Mouse (Mus musculus): ENCODE data around the gene Lrp3. TPM values are rescaled to one million over a fixed set of nuclear protein-coding genes. Genes with fewer than 3 reads are reported as not detected.
"Not testable (repeated sequence)": the region's sequence is repeated elsewhere in the genome, so short reads cannot be mapped to it uniquely, and the experiment has no call there.

Gene Lrp3
- not detected in 2 replicates for total RNA-seq (2015; ENCODE audit: low replicate concordance)
- not detected in 2 replicates for total RNA-seq (2017; ENCODE audit: low replicate concordance)

DNA sequence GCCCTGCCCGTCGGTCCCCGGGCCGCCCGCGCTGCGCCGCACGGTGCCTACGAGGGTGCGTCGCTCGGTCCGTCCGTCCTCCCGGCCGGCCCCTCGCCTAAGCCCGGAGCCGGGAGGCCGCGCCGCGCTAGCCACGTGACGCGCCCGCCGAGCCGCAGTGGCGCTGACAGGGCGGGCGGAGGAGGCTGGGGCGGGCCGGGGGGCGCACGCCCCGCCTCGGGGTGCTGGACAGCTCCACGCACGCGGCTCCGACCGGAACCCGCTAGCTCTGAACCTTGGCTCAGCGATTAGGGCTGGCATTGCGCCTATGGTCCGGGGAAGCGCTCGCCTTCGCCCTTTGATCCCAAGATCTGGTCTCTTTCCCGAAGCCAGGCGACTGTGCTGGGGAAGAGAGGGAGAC is at the start of gene Lrp3:
Lrp3 (minus strand) TSS at position 274 of the 400 bp plus-strand sequence.
- no peak for ATAC-seq (replicated peaks; ENCODE audit: low FRiP score, poor library complexity, severe bottlenecking)

GRCm38 (mm10) chr7:35264746-35265145 is 49.4 kb upstream of the Lrp3 start:
- ATAC-seq (replicated peaks; ENCODE audit: low FRiP score, poor library complexity, severe bottlenecking) = no peak

DNA sequence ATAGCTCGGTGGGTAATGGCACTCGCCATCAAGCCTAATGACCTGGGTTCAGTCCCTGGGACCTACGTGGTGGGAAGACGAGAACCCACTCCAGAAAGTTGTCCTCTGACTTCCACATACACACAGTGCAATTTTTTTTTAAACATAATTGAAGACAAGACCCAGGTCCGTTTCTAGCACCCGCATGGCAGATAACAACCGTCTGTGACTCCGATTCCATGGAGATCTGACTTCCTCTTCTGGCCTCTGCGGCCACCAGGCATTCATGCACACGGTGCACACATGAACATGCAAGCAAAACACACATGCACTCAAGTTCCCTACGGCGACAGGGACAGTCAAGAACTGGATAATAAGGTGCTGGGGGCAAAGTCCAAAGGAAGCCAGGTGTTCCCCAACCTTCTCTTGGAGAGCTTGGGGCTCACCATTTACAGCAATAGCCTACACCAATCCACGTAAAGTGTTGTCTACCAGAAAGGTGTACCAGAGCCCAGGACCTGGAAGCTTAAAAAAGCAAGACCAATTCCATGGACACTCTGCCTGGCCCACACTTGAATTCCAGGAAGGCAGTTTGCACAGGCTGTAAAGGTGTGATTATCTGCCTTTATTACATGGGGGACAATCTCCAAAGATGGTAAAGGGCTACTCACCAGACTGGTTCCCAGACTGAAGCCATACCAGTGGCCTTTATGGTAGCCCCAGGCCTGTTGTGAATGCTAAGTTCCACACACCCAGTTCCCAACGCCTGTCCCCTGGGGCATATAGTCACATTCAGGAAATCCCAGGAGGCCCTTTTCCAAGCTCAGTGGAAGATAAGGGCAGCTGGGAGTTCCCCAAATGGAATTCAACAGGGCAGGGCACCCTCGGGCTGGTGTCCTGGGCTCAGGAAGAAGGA is 48.5 kb upstream of the Lrp3 start:
- ATAC-seq (replicated peaks; ENCODE audit: low FRiP score, poor library complexity, severe bottlenecking) = no peak

- ATAC-seq (replicated peaks; ENCODE audit: low FRiP score, poor library complexity, severe bottlenecking) = no peak
Observed at GRCm38 (mm10) chr7:35259384-35259783, 44.1 kb upstream of the Lrp3 start.

DNA sequence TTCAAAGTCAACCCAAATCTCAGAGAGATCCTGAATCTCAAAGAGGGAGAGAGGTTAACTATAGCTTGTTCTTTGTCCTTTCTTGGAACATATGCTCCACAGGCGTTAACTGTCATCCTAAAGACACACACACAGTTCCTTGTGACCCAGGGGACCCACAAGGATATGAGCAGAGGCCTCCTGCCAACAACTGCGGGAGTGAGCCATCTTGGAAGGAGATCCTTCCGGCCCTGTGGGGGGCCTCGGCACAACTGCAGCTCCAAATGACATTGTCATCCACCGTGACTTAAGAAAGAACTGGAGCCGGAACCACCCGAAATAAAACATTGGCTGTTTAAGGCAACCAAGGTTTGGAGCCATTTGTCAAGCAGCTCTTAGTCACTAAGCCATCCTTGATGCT is 43.0 kb upstream of the Lrp3 start:
- ATAC-seq (replicated peaks; ENCODE audit: low FRiP score, poor library complexity, severe bottlenecking) = no peak

DNA sequence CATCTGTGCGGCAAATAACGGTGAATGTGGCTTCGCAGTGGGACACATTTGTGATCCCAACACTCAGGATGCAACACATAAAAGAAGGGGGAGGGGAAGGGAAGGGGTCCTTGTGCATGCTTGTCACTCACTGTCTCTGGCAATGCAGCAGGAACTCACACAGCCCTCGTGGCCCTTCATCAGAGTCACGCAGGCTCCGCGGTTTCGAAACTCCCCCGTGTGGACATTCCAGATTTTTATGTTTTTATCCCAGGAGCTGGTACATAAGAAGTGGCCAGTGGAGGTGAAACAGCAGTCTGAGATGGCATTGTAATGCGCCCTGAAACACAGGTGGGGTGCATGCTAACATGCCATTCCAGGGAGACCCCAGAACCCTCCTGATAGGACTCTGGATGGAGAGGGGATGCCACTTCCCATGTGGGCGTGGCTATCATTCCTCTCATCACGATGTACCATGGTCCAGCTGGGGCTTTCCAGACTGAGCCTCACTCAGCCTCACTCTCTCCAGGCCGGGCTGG is 36.8 kb upstream of the Lrp3 start:
- ATAC-seq (replicated peaks; ENCODE audit: low FRiP score, poor library complexity, severe bottlenecking) = no peak

GRCm38 (mm10) chr7:35237935-35238334 is 22.6 kb upstream of the Lrp3 start:
- not testable (repeated sequence) for ATAC-seq (replicated peaks; ENCODE audit: low FRiP score, poor library complexity, severe bottlenecking)

GRCm38 (mm10) chr7:35235308-35235707 is 20.0 kb upstream of the Lrp3 start:
- ATAC-seq (replicated peaks; ENCODE audit: low FRiP score, poor library complexity, severe bottlenecking) = no peak

GRCm38 (mm10) chr7:35234361-35235245 is 19.3 kb upstream of the Lrp3 start:
- ATAC-seq (replicated peaks; ENCODE audit: low FRiP score, poor library complexity, severe bottlenecking) = peak; percentile 93

DNA sequence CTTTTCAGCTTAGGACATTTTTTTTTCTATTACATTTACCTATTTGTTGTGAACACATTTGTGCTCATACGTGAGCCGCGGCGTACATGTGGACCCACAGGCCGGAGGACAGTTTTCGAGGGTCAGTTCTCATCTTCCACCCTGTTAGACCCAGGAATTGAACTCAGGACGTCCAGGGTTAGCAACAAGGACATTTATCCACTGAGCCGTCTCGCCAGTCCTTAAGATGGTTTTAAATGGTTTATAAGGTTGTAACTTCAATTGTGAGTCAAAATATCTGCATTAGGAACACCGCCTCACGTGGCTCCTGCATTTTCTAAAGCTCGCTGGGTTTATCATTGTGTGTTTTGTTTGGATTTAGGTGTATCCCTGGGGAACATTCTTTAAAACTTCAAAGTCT is 18.6 kb upstream of the Lrp3 start:
- ATAC-seq (replicated peaks; ENCODE audit: low FRiP score, poor library complexity, severe bottlenecking) = no peak

DNA sequence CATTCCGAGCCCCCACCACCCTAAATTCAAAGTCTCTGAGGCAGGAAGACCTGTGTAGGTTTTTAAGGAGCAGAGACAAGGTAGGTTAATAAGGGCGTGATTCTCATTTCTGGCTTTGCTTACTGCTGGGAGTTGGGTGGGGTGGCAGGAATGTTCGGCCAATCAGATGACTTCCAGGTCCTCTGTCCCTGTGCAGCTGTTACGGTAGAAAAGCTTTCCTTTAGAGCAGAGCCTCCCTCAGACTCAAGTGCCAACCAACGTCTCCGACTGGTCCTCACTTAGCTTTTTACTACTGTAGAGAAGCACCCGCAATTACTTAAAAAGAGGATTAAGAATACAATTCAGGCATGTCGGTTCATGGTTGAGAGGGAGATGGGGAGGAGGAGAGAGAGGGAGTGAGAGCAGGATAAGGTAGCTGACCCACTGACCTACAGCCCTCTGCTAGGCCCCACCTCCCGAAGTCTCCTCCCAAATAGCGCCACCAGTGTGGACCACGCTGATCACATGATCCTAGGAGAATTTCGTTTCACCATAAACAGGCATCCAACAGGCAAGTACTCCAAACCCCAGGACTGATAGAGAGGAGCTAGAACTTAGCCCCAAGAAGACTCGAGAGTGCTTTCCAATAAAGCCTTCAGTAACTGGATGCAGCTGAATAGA is 17.6 kb upstream of the Lrp3 start:
- ATAC-seq (replicated peaks; ENCODE audit: low FRiP score, poor library complexity, severe bottlenecking) = no peak

- no peak for ATAC-seq (replicated peaks; ENCODE audit: low FRiP score, poor library complexity, severe bottlenecking)
Observed at GRCm38 (mm10) chr7:35230333-35230732, 15.0 kb upstream of the Lrp3 start.

GRCm38 (mm10) chr7:35220694-35221365 is 5.5 kb upstream of the Lrp3 start:
- ATAC-seq (replicated peaks; ENCODE audit: low FRiP score, poor library complexity, severe bottlenecking) = no peak

- no peak for ATAC-seq (replicated peaks; ENCODE audit: low FRiP score, poor library complexity, severe bottlenecking)
Observed at GRCm38 (mm10) chr7:35215731-35216130, 433 bp upstream of the Lrp3 start.

- no peak for ATAC-seq (replicated peaks; ENCODE audit: low FRiP score, poor library complexity, severe bottlenecking)
Observed at GRCm38 (mm10) chr7:35214442-35215222, 666 bp downstream of the Lrp3 start.

DNA sequence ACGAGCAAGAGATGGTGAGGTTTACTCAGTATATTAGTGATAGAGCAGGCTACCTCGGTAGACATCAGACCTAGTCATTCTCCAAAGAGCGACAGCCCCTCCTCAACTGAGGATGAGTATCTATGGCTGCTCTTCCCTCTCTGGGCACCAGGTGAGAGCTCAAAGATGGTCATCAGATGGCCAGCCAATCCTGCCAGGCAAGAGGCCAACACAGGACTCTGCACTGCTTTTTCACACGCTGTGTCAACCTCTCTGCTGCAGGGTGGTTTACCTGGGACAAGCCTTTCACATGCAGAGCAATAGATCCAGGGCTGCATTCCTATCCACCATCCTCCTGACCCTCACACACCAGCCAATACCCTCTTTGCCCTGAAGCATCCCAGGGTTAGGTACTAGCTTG is 3.5 kb downstream of the Lrp3 start:
- no peak for ATAC-seq (replicated peaks; ENCODE audit: low FRiP score, poor library complexity, severe bottlenecking)

DNA sequence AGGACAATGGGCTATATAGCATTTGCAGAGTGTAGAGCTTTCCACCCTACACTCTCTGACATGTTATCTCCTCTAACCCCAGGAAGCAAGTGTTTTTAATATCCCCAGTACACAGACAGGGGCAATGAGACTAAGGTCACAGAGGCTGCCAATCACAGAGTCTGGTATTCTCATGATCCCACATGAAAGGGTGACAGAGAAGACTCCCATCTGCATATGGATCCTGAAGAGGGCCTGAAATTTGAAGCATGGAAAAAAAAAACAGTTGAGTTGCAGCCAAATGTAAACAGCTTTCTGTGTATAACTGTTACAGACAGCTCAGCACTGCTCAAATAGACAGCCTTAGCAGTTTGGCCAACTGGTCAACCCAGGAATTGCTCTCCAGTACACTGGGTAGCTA is 15.5 kb downstream of the Lrp3 start:
- ATAC-seq (replicated peaks; ENCODE audit: low FRiP score, poor library complexity, severe bottlenecking) = no peak

GRCm38 (mm10) chr7:35198981-35199754 is 16.1 kb downstream of the Lrp3 start:
- no peak for ATAC-seq (replicated peaks; ENCODE audit: low FRiP score, poor library complexity, severe bottlenecking)
